Mouse (Mus musculus) CH12.LX (cell line): Measurements from ENCODE around the gene Pik3ip1. TPM values are rescaled to one million over a fixed set of nuclear protein-coding genes. Genes with fewer than 3 reads are reported as not detected.

ENCODE experiments used
- DNase-seq: peaks from one replicate; pipeline ENCODE4 v3.0.0-alpha.2; 2013; ENCODE audit errors: extremely low read depth
- H3K27ac ChIP-seq: 2 replicates; pipeline ENCODE4 v1.5.1; 2012; ENCODE audit warnings: low read depth, mild to moderate bottlenecking, control low read depth, moderate library complexity; ENCODE audit not compliant: insufficient read depth
- H3K27me3 ChIP-seq: replicated peaks from 2 replicates; pipeline ENCODE3; 2012; ENCODE audit warnings: inconsistent platforms
- H3K36me3 ChIP-seq, 2 experiments: replicated peaks in 1 of 2; 2 replicates each; pipeline versions ENCODE3 to v1.6.1; 2012; ENCODE audit warnings: inconsistent platforms in 1 of 2, low read length in 1 of 2, mild to moderate bottlenecking in 1 of 2, mixed read lengths in 1 of 2, moderate library complexity in 1 of 2; ENCODE audit not compliant: control insufficient read depth in 1 of 2, insufficient read depth in 1 of 2
- H3K4me1 ChIP-seq, 2 experiments: 2 replicates each; pipeline ENCODE4 v1.6.1; 2012; ENCODE audit warnings: inconsistent platforms in 1 of 2, moderate library complexity in 1 of 2; ENCODE audit not compliant: insufficient read depth in 2 of 2, control insufficient read depth in 1 of 2
- H3K4me2 ChIP-seq: 2 replicates; pipeline ENCODE4 v1.6.1; 2012; ENCODE audit warnings: low read depth, mild to moderate bottlenecking, control low read depth; ENCODE audit not compliant: poor library complexity, insufficient read depth, severe bottlenecking
- H3K4me3 ChIP-seq, 3 experiments: fragments of 150-350 bp in 1 of 3; sonication (generic) in 1 of 3; replicated peaks in 1 of 3; 2 replicates each; pipeline versions ENCODE3 to v1.5.1; 2011 to 2012; ENCODE audit warnings: low read depth in 2 of 3, low read length in 2 of 3, mild to moderate bottlenecking in 2 of 3, moderate library complexity in 2 of 3, control low read depth in 1 of 3, improper control_type of control experiment in 1 of 3, inconsistent platforms in 1 of 3, mixed read lengths in 1 of 3; ENCODE audit not compliant: poor library complexity in 1 of 3
- H3K79me2 ChIP-seq: replicated peaks from 2 replicates; pipeline ENCODE4 v1.6.1; 2012; ENCODE audit warnings: mild to moderate bottlenecking, moderate library complexity; ENCODE audit not compliant: control insufficient read depth, poor library complexity, insufficient read depth, severe bottlenecking; ENCODE audit errors: extremely low read depth
- H3K9ac ChIP-seq: 2 replicates; pipeline ENCODE4 v1.6.1; 2012; ENCODE audit warnings: low read depth, mild to moderate bottlenecking, control low read depth, moderate library complexity; ENCODE audit not compliant: insufficient read depth
- H3K9me3 ChIP-seq: replicated peaks from 2 replicates; pipeline ENCODE3; 2012; ENCODE audit warnings: low read length, inconsistent platforms, mixed read lengths
- CHD2 ChIP-seq: IDR thresholded peaks from 2 replicates; pipeline ENCODE4 v1.6.1; 2011; ENCODE audit warnings: low read length, improper control_type of control experiment
- IRF4 ChIP-seq: IDR thresholded peaks from 2 replicates; pipeline ENCODE4 v1.6.1; 2014; ENCODE audit warnings: low read depth, mild to moderate bottlenecking, inconsistent platforms, low read length, improper control_type of control experiment
- JUN ChIP-seq: IDR thresholded peaks from 2 replicates; pipeline ENCODE4 v1.6.1; 2011; ENCODE audit warnings: low read depth, mild to moderate bottlenecking, low read length, improper control_type of control experiment, moderate library complexity; ENCODE audit not compliant: insufficient read depth
- JUND ChIP-seq: conservative IDR thresholded peaks from 2 replicates; pipeline ENCODE4 v1.6.1; 2011; ENCODE audit warnings: low read depth, low read length, improper control_type of control experiment
- KAT2A ChIP-seq: IDR thresholded peaks from 2 replicates; pipeline ENCODE4 v1.6.1; 2012; ENCODE audit warnings: low read length, improper control_type of control experiment, inconsistent platforms; ENCODE audit not compliant: insufficient replicate concordance
- MAX ChIP-seq: IDR thresholded peaks from 2 replicates; pipeline ENCODE4 v1.6.1; 2011; ENCODE audit warnings: low read length, improper control_type of control experiment
- MAZ ChIP-seq: IDR thresholded peaks from 2 replicates; pipeline ENCODE4 v1.6.1; 2012; ENCODE audit warnings: low read depth, mild to moderate bottlenecking, inconsistent platforms, low read length, improper control_type of control experiment, moderate library complexity
- MEF2A ChIP-seq: IDR thresholded peaks from 2 replicates; pipeline ENCODE4 v1.6.1; 2014; ENCODE audit warnings: low read depth, mild to moderate bottlenecking, inconsistent platforms, low read length, improper control_type of control experiment, borderline replicate concordance
- MYC ChIP-seq: IDR thresholded peaks from 2 replicates; pipeline ENCODE4 v1.6.1; 2011; ENCODE audit warnings: low read depth, mild to moderate bottlenecking, improper control_type of control experiment, low read length
- PAX5 ChIP-seq: IDR thresholded peaks from 2 replicates; pipeline ENCODE4 v1.6.1; 2012; ENCODE audit warnings: low read length, inconsistent platforms, mixed read lengths
- POLR2AphosphoS2 ChIP-seq: IDR thresholded peaks from 2 replicates; pipeline ENCODE4 v1.6.1; 2011; ENCODE audit warnings: low read depth, low read length, improper control_type of control experiment
- RCOR1 ChIP-seq: conservative IDR thresholded peaks from 2 replicates; pipeline ENCODE4 v1.6.1; 2012; ENCODE audit warnings: low read depth, mild to moderate bottlenecking, inconsistent platforms, low read length, improper control_type of control experiment
- SIN3A ChIP-seq: IDR thresholded peaks from 2 replicates; pipeline ENCODE4 v1.6.1; 2012; ENCODE audit warnings: low read length, improper control_type of control experiment, inconsistent platforms
- SMC3 ChIP-seq: IDR thresholded peaks from 2 replicates; pipeline ENCODE4 v1.6.1; 2011; ENCODE audit warnings: low read depth, low read length, improper control_type of control experiment
- TCF12 ChIP-seq: IDR thresholded peaks from 2 replicates; pipeline ENCODE4 v1.6.1; 2014; ENCODE audit warnings: low read depth, mild to moderate bottlenecking, inconsistent platforms, low read length, improper control_type of control experiment
- ZC3H11A ChIP-seq: IDR thresholded peaks from 2 replicates; pipeline ENCODE4 v1.6.1; 2012; ENCODE audit warnings: low read depth, mild to moderate bottlenecking, inconsistent platforms, low read length, improper control_type of control experiment
- ZNF384 ChIP-seq: IDR thresholded peaks from 2 replicates; pipeline ENCODE4 v1.6.1; 2012; ENCODE audit warnings: low read depth, low read length, improper control_type of control experiment, inconsistent platforms
- dilution Hi-C: fragments of 300-500 bp; cut with MboI; formaldehyde crosslinking; loops from 2 replicates; pipeline ENCODE4 v1.14.3; 2020; ENCODE audit warnings: low sequenced_read_pairs; ENCODE audit not compliant: extremely low pct_unique_long_range_greater_than_20kb, extremely low pct_ligation_motif_present
- in situ Hi-C: fragments of 300-500 bp; cut with MboI; formaldehyde crosslinking; loops from 3 replicates; pipeline ENCODE4 v1.14.3; 2019; ENCODE audit warnings: low sequenced_read_pairs, low pct_ligation_motif_present, low pct_unique_long_range_greater_than_20kb, mixed read lengths
- polyA plus RNA-seq: library from polyadenylated mRNA; unstranded; fragments of >175 nt; gene quantifications from 2 replicates; pipeline ENCODE4 v1.2.1, GENCODE M21; 2012; ENCODE audit warnings: low read depth; ENCODE audit not compliant: insufficient read length
- total RNA-seq, 2 experiments: library from RNA; depleted of rRNA; stranded (reverse); fragments of 300-350 nt in 1 of 2; fragments of >200 nt in 1 of 2; gene quantifications; 2 replicates each; pipeline ENCODE4 v1.2.3; 2012 to 2014

Pik3ip1 gene
- total and polyA plus RNA-seq, 3 experiments: 0.39 to 2.6 (median 1.3) TPM

DNA sequence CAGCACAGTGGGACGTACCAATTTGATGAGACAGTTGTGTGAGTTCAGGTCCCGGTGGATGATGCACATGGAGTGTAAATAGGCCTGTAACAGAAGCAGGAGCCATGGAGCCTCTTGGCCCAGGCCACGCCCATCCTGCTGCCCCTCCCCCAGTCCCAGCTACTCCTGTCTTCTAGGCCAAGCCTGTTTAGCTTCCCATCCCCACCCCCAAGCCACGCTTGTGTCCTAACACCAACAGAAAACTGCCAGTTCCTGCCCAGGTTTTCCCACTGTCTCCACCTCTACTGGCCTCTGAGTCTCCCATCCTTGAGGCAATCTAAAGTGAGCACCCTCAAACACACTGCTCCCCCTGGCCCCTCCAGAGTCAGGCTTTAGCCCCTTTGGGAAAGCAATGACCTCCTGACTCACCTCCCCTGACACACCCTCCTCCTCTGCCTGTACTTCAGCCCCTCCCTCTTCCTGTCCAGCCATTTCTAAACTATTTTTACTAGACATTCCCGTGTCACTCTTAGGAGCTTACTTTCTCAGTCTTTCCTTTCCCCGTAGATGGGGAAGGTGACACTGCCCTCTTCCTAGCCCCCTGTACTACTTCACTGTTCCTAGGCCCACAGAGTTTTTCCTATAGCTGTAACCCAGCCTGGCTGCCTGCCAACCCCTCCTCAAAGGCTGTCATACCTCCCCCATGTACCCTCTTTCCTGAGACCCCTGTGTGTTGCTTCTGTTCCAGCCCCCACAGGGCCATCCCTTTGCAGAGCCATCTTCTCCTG lies 18.6 kb downstream of the Pik3ip1 start:
- no peak overlapping the region for H3K4me3 ChIP-seq
- no peaks in the 10 kb centered on the region for H3K79me2 ChIP-seq
- TF ChIP-seq RCOR1 (no peak), IRF4 (no peak), KAT2A (no peak), CHD2 (0 out of 2 replicates have a peak, but pooled peaks have one; percentile 50), MAZ (no peak)
- dilution Hi-C loops: no loop called here
- no peaks in the 10 kb centered on the region for H3K27me3 ChIP-seq
- no peak overlapping the region for H3K27ac ChIP-seq
- peaks cover 0 to 36% of the 10 kb centered on the region in 2 experiments; a peak in 2 of 4 replicates for H3K4me1 ChIP-seq
- in situ Hi-C loops: no loop called here
- no peak overlapping the region for H3K9ac ChIP-seq
- peak; percentile 33 for DNase-seq
- peaks cover 70 to 94% of the 10 kb centered on the region in 2 experiments for H3K36me3 ChIP-seq
- peaks cover 3% of the 10 kb centered on the region for H3K9me3 ChIP-seq
- no peak overlapping the region for H3K4me2 ChIP-seq

DNA sequence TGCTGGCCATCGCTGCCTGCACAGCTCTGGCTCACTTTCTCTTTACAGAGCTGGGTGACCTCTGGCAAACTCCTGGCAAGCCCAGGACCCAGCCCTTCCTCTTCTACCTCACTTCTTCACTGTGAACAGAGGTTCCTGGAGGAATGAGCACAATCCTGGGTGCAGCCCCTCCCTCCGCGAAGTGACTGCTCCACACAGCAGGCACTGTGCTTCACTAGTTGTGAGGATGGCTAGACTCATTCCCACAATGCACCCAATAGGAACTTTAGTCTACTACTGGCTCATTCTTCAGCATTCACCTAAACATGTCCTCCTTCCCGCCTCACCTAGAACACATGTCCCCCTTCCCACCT lies 19.1 kb downstream of the Pik3ip1 start:
- Histone ChIP-seq H3K9me3 (peaks cover 3% of the 10 kb centered on the region), H3K4me2 (no peak overlapping the region), H3K4me1 (peaks cover 0 to 36% of the 10 kb centered on the region in 2 experiments; a peak in 2 of 4 replicates), H3K27me3 (no peaks in the 10 kb centered on the region)
- TF ChIP-seq MAX (no peak), SIN3A (no peak), RCOR1 (no peak), SMC3 (no peak), JUND (no peak), PAX5 (no peak), TCF12 (no peak), KAT2A (no peak), JUN (no peak), POLR2AphosphoS2 (no peak), ZNF384 (no peak), ZC3H11A (no peak), MYC (no peak), MEF2A (no peak)
- TF ChIP-seq, all 38 proteins: peak for 0
- in situ Hi-C loops: no loop called here
- no peak overlapping the region for H3K9ac ChIP-seq
- dilution Hi-C loops: no loop called here
- no peak overlapping the region for H3K4me3 ChIP-seq
- no peak for DNase-seq
- H3K27ac ChIP-seq: no peak overlapping the region
- no peaks in the 10 kb centered on the region for H3K79me2 ChIP-seq
- H3K36me3 ChIP-seq: peaks cover 69 to 94% of the 10 kb centered on the region in 2 experiments
